Mouse (Mus musculus): ENCODE results near the gene Kctd8. TPM values are rescaled to one million over a fixed set of nuclear protein-coding genes. Genes with fewer than 3 reads are reported as not detected.
A peak's percentile ranks its signal among the peaks of the same experiment; 100 is the strongest.
"Not testable (repeated sequence)": the region's sequence is repeated elsewhere in the genome, so short reads cannot be mapped to it uniquely, and the experiment has no call there.

Gene Kctd8
- polyA plus RNA-seq, 1 experiment from 2014 or later: 1.0 TPM

DNA sequence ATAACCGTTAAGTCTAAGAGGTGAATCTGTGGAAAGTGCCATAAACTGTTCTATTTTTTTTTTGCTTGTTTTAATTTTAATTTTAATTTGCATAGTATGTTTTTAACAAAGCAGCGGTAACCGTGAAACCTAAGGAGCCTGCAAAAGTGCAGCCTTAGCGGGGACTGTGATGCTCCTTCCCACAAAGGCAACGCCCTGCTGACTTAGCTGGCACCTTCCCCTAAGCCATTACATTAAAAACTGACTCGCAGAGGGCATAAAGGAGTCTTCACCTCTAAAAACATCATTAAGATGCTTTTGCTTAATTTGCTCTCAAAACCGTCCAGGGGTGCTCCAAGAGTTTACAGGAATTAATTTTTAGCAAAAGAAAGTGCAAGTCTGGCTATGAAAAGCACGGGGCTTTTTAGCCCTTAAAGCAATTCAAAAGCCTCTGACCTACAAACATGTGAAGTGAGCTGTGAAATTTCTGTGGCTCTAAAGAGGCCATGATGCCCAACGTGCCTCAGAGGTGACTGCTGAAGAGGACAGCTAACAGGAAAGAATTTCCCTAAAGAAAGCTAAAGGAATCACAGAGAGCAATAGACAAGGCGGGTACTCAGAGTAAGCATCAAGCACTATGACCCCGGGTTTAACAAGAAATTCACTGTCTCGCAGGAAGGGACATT is 16.8 kb downstream of the Kctd8 start:
- ATAC-seq (replicated peaks; ENCODE audit: low FRiP score): peak; percentile 44; the same call in 1 of the 2 replicates
- Histone ChIP-seq H3K4me1 (replicated peaks; ENCODE audit: control insufficient read depth, insufficient read depth, low read length) (no peaks in the 10 kb centered on the region; the same call in 1 of the 2 replicates), H3K4me2 (ENCODE audit: low read depth, low read length, severe bottlenecking) (no peak overlapping the region), H3K9ac (ENCODE audit: low read length) (no peak overlapping the region), H3K27ac (ENCODE audit: low read depth, low read length) (no peak overlapping the region), H3K4me3 (ENCODE audit: low read depth, low read length) (no peak overlapping the region), H3K9me3 (ENCODE audit: control insufficient read depth, low read length) (no peaks in the 10 kb centered on the region), H3K36me3 (ENCODE audit: control insufficient read depth, insufficient read depth, low read length) (no peaks in the 10 kb centered on the region), H3K27me3 (ENCODE audit: control insufficient read depth, insufficient read depth, low read length) (peaks cover 2% of the 10 kb centered on the region; the same call in 1 of the 2 replicates)
- DNase-seq (ENCODE audit: low spot score): no peak
- 29% methylated on average over 12 of the region's 12 CpGs for WGBS

DNA sequence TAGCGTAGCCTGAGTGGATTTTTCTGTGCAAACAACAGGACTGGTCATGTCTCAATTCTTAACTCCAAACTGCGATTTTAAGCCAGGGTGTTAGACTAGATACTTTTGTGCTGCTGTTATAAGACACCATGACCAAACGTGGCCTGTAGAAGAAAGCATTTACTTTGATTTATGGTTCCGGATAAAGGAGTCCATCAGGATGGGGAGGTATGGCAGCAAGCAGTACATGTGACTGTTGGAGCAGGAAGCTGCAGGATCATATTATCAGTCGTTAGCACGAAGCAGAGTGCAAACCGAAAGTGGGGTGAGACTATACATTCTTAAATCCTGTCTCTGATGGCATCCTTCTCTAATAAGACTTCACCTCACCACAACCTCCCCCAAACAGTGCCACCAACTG is 28.9 kb downstream of the Kctd8 start:
- 85% methylated on average over 7 of the region's 7 CpGs for WGBS
- no peak for DNase-seq (ENCODE audit: low spot score)

DNA sequence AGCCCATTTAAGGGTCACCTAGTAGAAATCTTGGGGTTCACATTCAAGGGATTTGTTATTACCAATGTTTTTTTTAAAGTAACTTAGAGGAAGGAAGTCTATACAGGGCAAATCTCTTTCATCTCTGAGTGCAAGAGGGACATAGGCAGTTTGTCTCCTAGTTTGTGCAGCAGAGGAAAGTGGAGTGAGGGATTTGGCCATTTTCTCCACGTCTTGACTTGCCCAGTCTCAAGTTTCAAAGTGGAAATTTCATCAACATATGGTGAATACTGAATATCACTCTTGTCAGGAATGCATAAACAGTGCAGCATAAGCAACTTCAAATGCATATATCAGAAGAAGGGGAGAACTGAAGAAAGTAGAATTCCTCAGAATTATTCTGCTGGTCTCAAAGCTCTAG is 39.8 kb downstream of the Kctd8 start:
- Histone ChIP-seq H3K27me3 (ENCODE audit: control insufficient read depth, insufficient read depth, low read length) (no peaks in the 10 kb centered on the region), H3K27ac (ENCODE audit: low read depth, low read length) (no peak overlapping the region), H3K36me3 (ENCODE audit: control insufficient read depth, insufficient read depth, low read length) (no peaks in the 10 kb centered on the region), H3K9ac (ENCODE audit: low read length) (no peak overlapping the region), H3K9me3 (ENCODE audit: control insufficient read depth, low read length) (no peaks in the 10 kb centered on the region), H3K4me1 (replicated peaks; ENCODE audit: control insufficient read depth, insufficient read depth, low read length) (no peaks in the 10 kb centered on the region), H3K4me2 (ENCODE audit: low read depth, low read length, severe bottlenecking) (no peak overlapping the region), H3K4me3 (ENCODE audit: low read depth, low read length) (no peak overlapping the region)
- WGBS: 39% methylated on average over 1 of the region's 1 CpGs
- no peak for DNase-seq (ENCODE audit: low spot score)
- no peak for ATAC-seq (replicated peaks; ENCODE audit: low FRiP score)

More for the DNA sequence above, 28.9 kb downstream of the Kctd8 start:
- no peaks in the 10 kb centered on the region for H3K27me3 ChIP-seq (ENCODE audit: control insufficient read depth, insufficient read depth, low read length)
- H3K9ac ChIP-seq (ENCODE audit: low read length): no peak overlapping the region
- no peak for ATAC-seq (replicated peaks; ENCODE audit: low FRiP score)
- H3K9me3 ChIP-seq (ENCODE audit: control insufficient read depth, low read length): no peaks in the 10 kb centered on the region
- no peaks in the 10 kb centered on the region for H3K36me3 ChIP-seq (ENCODE audit: control insufficient read depth, insufficient read depth, low read length)
- no peak overlapping the region for H3K27ac ChIP-seq (ENCODE audit: low read depth, low read length)
- H3K4me1 ChIP-seq (replicated peaks; ENCODE audit: control insufficient read depth, insufficient read depth, low read length): no peaks in the 10 kb centered on the region
- no peak overlapping the region for H3K4me2 ChIP-seq (ENCODE audit: low read depth, low read length, severe bottlenecking)
- H3K4me3 ChIP-seq (ENCODE audit: low read depth, low read length): no peak overlapping the region

DNA sequence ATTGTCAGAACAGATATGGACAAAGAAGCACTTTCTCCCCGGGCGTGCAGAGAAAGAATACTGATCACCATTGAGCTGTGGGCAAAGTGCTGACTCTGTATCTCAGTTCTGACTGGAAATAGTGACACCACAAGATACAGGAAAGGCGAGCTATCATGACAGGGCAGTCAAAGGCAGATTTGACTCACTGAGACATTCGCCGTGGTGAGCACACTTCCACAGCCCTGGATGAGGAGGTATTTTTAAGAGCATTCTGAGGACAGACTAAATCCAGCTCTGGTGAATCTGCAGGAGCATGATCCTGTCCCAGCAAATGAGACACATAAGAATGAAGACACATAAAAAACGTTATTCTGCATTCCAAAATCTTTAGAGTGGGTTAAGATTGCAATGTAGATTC is 49.1 kb downstream of the Kctd8 start:
- DNase-seq (ENCODE audit: low spot score): no peak
- WGBS: 81% methylated on average over 6 of the region's 6 CpGs
- Histone ChIP-seq H3K36me3 (ENCODE audit: control insufficient read depth, insufficient read depth, low read length) (no peaks in the 10 kb centered on the region), H3K27ac (ENCODE audit: low read depth, low read length) (no peak overlapping the region), H3K4me3 (ENCODE audit: low read depth, low read length) (no peak overlapping the region), H3K4me1 (replicated peaks; ENCODE audit: control insufficient read depth, insufficient read depth, low read length) (no peaks in the 10 kb centered on the region), H3K4me2 (ENCODE audit: low read depth, low read length, severe bottlenecking) (no peak overlapping the region), H3K9ac (ENCODE audit: low read length) (no peak overlapping the region), H3K27me3 (ENCODE audit: control insufficient read depth, insufficient read depth, low read length) (no peaks in the 10 kb centered on the region), H3K9me3 (ENCODE audit: control insufficient read depth, low read length) (no peaks in the 10 kb centered on the region)
- no peak for ATAC-seq (replicated peaks; ENCODE audit: low FRiP score)

DNA sequence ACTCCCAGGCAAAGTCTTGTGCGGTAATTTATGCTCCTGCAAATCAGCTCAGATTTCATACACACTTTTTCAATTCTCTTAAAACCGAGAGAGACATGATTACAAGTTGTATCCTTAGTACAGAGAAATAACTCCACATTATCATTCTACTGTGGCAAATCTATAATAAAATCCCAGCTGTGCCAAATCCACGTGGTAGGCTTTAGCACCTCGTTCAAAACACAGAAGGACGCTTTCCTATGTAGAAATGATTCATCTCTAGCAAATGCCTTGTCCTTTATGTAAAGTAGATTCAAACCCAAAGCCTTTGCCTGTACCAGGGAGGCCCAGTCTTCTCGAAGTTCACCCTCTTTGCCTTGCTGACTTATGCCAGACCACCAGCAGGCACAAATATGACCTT is 57.1 kb downstream of the Kctd8 start:
- H3K27me3 ChIP-seq (ENCODE audit: control insufficient read depth, insufficient read depth, low read length): no peaks in the 10 kb centered on the region
- H3K4me1 ChIP-seq (replicated peaks; ENCODE audit: control insufficient read depth, insufficient read depth, low read length): no peaks in the 10 kb centered on the region
- H3K4me3 ChIP-seq (ENCODE audit: low read depth, low read length): no peak overlapping the region
- ATAC-seq (replicated peaks; ENCODE audit: low FRiP score) (no peak), DNase-seq (ENCODE audit: low spot score) (no peak)
- H3K9ac ChIP-seq (ENCODE audit: low read length): no peak overlapping the region
- no peak overlapping the region for H3K27ac ChIP-seq (ENCODE audit: low read depth, low read length)
- 90% methylated on average over 6 of the region's 6 CpGs for WGBS
- no peaks in the 10 kb centered on the region for H3K9me3 ChIP-seq (ENCODE audit: control insufficient read depth, low read length)
- no peaks in the 10 kb centered on the region for H3K36me3 ChIP-seq (ENCODE audit: control insufficient read depth, insufficient read depth, low read length)
- H3K4me2 ChIP-seq (ENCODE audit: low read depth, low read length, severe bottlenecking): no peak overlapping the region

DNA sequence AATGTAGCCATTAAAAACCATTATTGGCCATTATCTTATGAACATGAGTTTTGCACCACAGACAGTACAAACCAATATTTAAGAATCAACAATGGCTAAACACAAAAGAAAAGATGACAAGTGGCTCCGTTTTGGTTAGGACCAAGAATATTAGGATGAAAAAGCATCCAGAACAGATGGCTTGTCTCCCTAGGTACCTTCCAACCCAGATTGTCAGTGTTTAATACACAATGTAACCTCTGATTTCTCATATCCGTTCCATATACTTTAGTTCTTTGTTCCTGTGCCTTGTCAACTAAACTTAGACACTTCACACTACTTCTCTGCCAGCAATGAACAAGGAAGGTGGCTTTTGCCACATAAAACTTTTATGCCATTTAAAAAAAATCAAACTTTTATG is 89.1 kb downstream of the Kctd8 start:
- H3K4me3 ChIP-seq (ENCODE audit: low read depth, low read length): no peak overlapping the region
- 87% methylated on average over 2 of the region's 2 CpGs for WGBS
- H3K4me2 ChIP-seq (ENCODE audit: low read depth, low read length, severe bottlenecking): no peak overlapping the region
- DNase-seq (ENCODE audit: low spot score): no peak
- ATAC-seq (replicated peaks; ENCODE audit: low FRiP score): no peak
- H3K36me3 ChIP-seq (ENCODE audit: control insufficient read depth, insufficient read depth, low read length): no peaks in the 10 kb centered on the region
- no peak overlapping the region for H3K27ac ChIP-seq (ENCODE audit: low read depth, low read length)
- H3K4me1 ChIP-seq (replicated peaks; ENCODE audit: control insufficient read depth, insufficient read depth, low read length): no peaks in the 10 kb centered on the region
- no peak overlapping the region for H3K9ac ChIP-seq (ENCODE audit: low read length)
- H3K9me3 ChIP-seq (ENCODE audit: control insufficient read depth, low read length): no peaks in the 10 kb centered on the region
- no peaks in the 10 kb centered on the region for H3K27me3 ChIP-seq (ENCODE audit: control insufficient read depth, insufficient read depth, low read length)

DNA sequence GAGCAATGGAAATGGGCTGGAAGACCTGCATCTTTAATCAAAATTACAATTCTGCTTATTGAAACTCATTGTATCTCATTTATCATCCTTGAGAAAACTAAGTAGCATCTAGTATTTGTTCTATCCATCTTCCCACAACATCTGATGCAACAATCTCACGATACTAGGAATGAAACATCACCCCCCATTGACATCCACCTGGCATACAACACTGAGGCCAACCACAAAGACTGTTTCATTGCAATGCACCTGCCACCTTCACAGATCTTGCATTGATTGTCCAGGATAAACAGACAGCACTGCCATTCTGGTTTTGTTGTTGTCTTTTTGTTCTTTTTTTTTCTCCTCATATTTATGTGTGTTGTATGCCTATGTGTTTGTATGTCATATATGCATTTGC is 99.5 kb downstream of the Kctd8 start:
- H3K4me1 ChIP-seq (replicated peaks; ENCODE audit: control insufficient read depth, insufficient read depth, low read length): no peaks in the 10 kb centered on the region
- no peaks in the 10 kb centered on the region for H3K36me3 ChIP-seq (ENCODE audit: control insufficient read depth, insufficient read depth, low read length)
- DNase-seq (ENCODE audit: low spot score): no peak
- no peak overlapping the region for H3K27ac ChIP-seq (ENCODE audit: low read depth, low read length)
- WGBS: 91% methylated on average over 1 of the region's 1 CpGs
- no peaks in the 10 kb centered on the region for H3K27me3 ChIP-seq (ENCODE audit: control insufficient read depth, insufficient read depth, low read length)
- no peak for ATAC-seq (replicated peaks; ENCODE audit: low FRiP score)
- no peak overlapping the region for H3K4me3 ChIP-seq (ENCODE audit: low read depth, low read length)
- H3K9me3 ChIP-seq (ENCODE audit: control insufficient read depth, low read length): no peaks in the 10 kb centered on the region
- no peak overlapping the region for H3K9ac ChIP-seq (ENCODE audit: low read length)
- no peak overlapping the region for H3K4me2 ChIP-seq (ENCODE audit: low read depth, low read length, severe bottlenecking)

DNA sequence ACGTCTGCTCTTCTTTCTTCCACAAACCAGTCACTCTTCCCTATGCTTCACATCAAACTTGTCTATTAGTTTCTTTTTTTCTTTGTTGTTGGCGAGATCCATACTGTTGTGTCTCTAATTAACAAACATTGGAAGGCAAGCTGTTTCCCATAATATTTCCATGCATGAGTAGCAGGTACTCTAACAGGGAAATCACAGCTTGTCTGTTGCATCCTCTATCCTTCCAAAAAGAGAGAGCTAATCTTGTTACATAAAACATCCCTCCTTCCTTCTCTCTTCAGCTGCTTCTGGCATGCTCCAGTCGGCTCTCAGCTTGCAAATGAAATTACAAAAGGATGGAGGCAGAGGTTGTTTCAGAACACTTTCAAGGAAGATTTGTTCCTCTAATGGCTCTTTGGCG is 107.9 kb downstream of the Kctd8 start:
- Histone ChIP-seq H3K27ac (ENCODE audit: low read depth, low read length) (no peak overlapping the region), H3K4me2 (ENCODE audit: low read depth, low read length, severe bottlenecking) (no peak overlapping the region), H3K4me1 (replicated peaks; ENCODE audit: control insufficient read depth, insufficient read depth, low read length) (no peaks in the 10 kb centered on the region), H3K4me3 (ENCODE audit: low read depth, low read length) (no peak overlapping the region), H3K27me3 (ENCODE audit: control insufficient read depth, insufficient read depth, low read length) (no peaks in the 10 kb centered on the region), H3K36me3 (ENCODE audit: control insufficient read depth, insufficient read depth, low read length) (no peaks in the 10 kb centered on the region), H3K9me3 (ENCODE audit: control insufficient read depth, low read length) (no peaks in the 10 kb centered on the region), H3K9ac (ENCODE audit: low read length) (no peak overlapping the region)
- ATAC-seq (replicated peaks; ENCODE audit: low FRiP score): no peak
- 53% methylated on average over 4 of the region's 4 CpGs for WGBS
- no peak for DNase-seq (ENCODE audit: low spot score)

DNA sequence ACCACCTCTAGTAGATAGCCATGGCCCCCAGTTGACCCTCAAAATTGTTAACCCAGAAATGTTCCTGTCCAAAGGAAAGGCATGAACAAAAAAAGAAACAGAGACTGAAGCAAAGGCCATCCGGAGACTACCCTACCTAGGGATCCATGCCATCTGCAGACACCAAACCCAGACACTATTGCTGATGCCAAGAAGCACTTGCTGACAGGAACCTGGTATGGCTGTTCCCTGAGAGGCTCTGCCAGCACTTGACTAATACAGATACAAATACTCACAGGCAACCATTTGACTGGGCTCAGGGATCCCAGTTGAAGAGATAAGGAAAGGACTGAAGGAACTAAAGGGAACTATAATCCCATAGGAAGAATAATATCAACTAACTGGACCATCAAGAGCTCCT is 109.8 kb downstream of the Kctd8 start:
- ATAC-seq (replicated peaks; ENCODE audit: low FRiP score); H3K9ac ChIP-seq (ENCODE audit: low read length); DNase-seq (ENCODE audit: low spot score); H3K9me3 ChIP-seq (ENCODE audit: control insufficient read depth, low read length); H3K4me2 ChIP-seq (ENCODE audit: low read depth, low read length, severe bottlenecking); H3K4me3 ChIP-seq (ENCODE audit: low read depth, low read length); H3K27me3 ChIP-seq (ENCODE audit: control insufficient read depth, insufficient read depth, low read length); H3K4me1 ChIP-seq (replicated peaks; ENCODE audit: control insufficient read depth, insufficient read depth, low read length); H3K36me3 ChIP-seq (ENCODE audit: control insufficient read depth, insufficient read depth, low read length); H3K27ac ChIP-seq (ENCODE audit: low read depth, low read length): not testable (repeated sequence)
- 100% methylated on average over 1 of the region's 1 CpGs for WGBS
